Mouse (Mus musculus): ENCODE measurements around the gene Trim11. TPM values are rescaled to one million over a fixed set of nuclear protein-coding genes. Genes with fewer than 3 reads are reported as not detected.
A peak's percentile ranks its signal among the peaks of the same experiment; 100 is the strongest.
"Not testable (repeated sequence)": the region's sequence is repeated elsewhere in the genome, so short reads cannot be mapped to it uniquely, and the experiment has no call there.

Gene Trim11
- polyA plus RNA-seq, 1 experiment from 2014 or later = 26.4 TPM

DNA sequence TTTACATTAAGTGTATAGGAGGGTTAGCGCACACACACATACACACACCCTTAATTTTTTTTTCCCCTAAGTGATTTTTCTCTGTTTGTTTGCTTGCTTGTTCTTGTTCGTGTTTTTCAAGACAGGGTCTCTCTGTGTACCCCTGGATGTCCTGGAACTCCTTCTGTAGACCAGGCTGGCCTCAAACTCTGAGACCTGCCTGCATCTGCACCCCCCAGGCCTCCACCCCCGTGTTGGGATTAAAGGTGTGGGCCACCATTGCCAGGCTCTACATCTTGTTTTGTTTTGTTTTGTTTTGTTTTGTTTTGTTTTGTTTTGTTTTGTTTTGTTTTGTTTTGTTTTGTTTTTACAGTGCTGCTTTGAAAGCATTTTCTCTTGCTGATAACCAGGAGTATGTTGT is 30.6 kb upstream of the Trim11 start:
- peak overlapping the region; percentile 86 for H3K4me2 ChIP-seq (ENCODE audit: low read length)
- H3K27me3 ChIP-seq (replicated peaks; ENCODE audit: control insufficient read depth, insufficient read depth, low read length) = no peaks in the 10 kb centered on the region
- no peaks in the 10 kb centered on the region for H3K9me3 ChIP-seq (ENCODE audit: control insufficient read depth, low read length)
- peak overlapping the region; percentile 74 for H3K9ac ChIP-seq (replicated peaks; ENCODE audit: low read depth, low read length)
- H3K4me1 ChIP-seq (replicated peaks; ENCODE audit: control insufficient read depth, insufficient read depth, low read length) = peaks cover 17% of the 10 kb centered on the region
- no peak for ATAC-seq
- WGBS = 75% methylated on average over 3 of the region's 3 CpGs
- H3K36me3 ChIP-seq (ENCODE audit: control insufficient read depth, insufficient read depth) = no peaks in the 10 kb centered on the region
- H3K27ac ChIP-seq (ENCODE audit: low read length) = peak overlapping the region; percentile 100
- H3K4me3 ChIP-seq (replicated peaks; ENCODE audit: low read length) = no peak overlapping the region; the same call in 1 of the 2 replicates

DNA sequence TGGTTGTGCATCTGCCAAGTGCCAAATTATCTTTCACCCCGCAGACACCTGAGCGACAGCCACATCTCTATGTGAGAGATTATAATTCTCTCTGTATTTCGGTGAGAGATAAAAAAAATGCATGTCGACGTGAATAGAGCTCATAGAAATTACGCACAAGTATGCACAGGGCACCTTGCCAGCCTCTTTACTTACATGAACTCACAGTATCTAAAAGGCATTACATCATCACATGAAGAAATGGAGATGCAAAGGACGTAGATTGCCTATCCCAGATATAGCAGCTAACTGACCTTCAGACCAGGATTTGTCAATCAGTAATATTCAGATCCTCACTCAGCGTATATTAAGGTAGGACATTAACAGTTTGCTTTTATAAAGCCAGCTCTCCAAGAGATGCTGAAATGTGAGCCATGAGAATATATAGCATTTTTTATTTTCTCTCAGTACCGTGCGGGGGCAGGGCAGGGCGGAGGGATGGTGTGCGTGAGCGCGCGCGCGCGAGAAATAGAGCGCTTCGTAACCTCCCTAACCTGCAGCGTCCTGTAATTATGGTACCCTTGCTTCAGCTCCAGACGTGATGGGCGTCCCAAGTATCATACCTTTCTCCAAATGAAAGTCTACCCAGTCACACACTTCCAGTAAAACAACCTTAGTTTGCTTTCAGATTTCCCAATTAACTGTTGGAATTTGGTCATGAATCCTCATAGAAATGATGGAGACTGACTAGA is 29.9 kb upstream of the Trim11 start:
- peak; percentile 57 for ATAC-seq
- Histone ChIP-seq H3K36me3 (ENCODE audit: control insufficient read depth, insufficient read depth) (no peaks in the 10 kb centered on the region), H3K27ac (ENCODE audit: low read length) (peak overlapping the region; percentile 100), H3K27me3 (replicated peaks; ENCODE audit: control insufficient read depth, insufficient read depth, low read length) (no peaks in the 10 kb centered on the region), H3K4me2 (ENCODE audit: low read length) (peak overlapping the region; percentile 86), H3K9ac (replicated peaks; ENCODE audit: low read depth, low read length) (peak overlapping the region; percentile 74), H3K4me1 (replicated peaks; ENCODE audit: control insufficient read depth, insufficient read depth, low read length) (peaks cover 20% of the 10 kb centered on the region), H3K9me3 (ENCODE audit: control insufficient read depth, low read length) (no peaks in the 10 kb centered on the region), H3K4me3 (replicated peaks; ENCODE audit: low read length) (peak overlapping the region; percentile 52)
- 3% methylated on average over 23 of the region's 23 CpGs for WGBS

DNA sequence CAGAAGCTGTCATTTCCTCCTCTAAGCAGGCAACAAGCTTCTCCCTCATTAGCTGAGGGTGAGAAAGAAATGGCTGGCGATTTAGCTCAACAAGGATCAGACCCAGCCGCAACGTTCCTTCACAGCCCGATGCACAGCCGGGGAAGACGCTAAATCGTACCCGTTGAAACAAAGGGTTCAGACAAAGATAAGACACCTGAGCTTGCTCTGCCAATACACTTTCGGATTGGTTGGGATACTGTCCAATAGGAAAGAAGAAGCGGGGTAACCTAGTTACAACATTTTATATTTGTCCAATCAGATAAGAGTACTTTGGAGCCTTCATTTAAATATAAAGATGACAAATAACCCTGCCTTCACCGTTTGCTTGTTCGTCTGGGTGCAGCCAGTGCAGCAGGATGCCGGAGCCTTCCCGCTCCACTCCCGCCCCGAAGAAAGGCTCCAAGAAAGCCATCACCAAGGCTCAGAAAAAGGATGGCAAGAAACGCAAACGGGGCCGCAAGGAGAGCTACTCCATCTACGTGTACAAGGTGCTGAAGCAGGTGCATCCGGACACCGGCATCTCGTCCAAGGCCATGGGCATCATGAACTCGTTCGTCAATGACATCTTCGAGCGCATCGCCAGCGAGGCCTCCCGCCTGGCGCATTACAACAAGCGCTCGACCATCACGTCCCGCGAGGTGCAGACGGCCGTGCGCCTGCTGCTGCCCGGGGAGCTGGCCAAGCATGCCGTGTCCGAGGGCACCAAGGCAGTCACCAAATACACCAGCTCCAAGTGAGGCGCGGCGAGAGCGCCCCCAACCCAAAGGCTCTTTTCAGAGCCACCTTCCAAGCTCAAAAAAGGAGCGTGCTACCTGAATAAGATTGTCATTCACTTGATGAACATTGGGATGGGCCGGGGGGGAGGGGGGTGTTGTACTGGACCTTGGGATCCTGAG is 29.1 kb upstream of the Trim11 start, which contains the start of gene Hist3h2ba:
Gene Hist3h2ba (plus strand): TSS at position 379 of the 938 bp plus-strand sequence.
- WGBS = under 1% methylated on average over 48 of the region's 48 CpGs
- ATAC-seq = peak; percentile 88

DNA sequence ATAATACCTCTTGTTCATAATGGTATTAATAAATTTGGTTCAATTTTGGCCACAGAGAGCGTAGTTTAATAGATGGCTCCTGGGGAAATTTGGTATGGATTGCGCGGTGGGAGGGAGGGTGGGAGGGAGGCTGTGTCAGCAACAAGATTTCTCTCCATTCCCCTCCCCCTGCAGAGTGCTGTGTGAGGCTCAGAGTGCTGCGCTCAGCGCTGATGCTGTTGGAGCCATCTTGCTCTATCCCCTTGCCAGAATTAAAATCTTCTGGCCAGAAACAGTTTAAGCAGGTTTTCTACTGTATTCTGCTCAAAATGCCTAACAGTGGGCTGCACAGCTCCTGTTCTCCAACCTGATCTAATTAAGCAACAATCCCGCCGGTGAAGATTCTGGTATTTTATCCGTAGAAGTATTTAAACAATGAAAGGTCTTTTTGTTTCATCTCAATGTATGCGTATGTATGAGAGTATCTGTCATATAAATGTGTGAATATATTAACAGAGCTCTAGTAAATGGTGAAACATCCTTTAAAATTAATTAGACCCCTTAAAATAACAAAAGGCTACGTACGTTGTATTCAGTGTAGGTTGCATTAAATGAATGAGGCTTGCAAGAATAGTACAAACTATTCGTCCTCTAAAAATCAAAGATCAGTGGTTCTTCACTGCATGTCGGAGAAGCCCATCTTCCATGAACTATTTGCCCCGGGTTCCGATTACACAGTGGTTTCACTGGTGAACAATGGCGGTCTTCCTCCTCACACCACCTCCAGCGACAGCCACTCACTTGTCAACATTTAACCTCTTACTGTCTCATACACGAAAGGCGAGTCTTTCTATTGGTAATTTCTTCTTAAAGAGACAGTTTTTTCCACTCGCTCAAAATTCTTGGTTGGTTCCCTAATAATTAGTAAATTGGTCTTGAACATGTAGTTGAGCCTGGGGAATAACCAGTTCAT is 28.1 kb upstream of the Trim11 start:
- Histone ChIP-seq H3K4me1 (replicated peaks; ENCODE audit: control insufficient read depth, insufficient read depth, low read length) (peaks cover 22% of the 10 kb centered on the region), H3K27me3 (replicated peaks; ENCODE audit: control insufficient read depth, insufficient read depth, low read length) (no peaks in the 10 kb centered on the region), H3K27ac (ENCODE audit: low read length) (peak overlapping the region; percentile 100), H3K9ac (replicated peaks; ENCODE audit: low read depth, low read length) (peak overlapping the region; percentile 89), H3K4me2 (ENCODE audit: low read length) (peak overlapping the region; percentile 86), H3K4me3 (replicated peaks; ENCODE audit: low read length) (peak overlapping the region; percentile 52), H3K36me3 (ENCODE audit: control insufficient read depth, insufficient read depth) (no peaks in the 10 kb centered on the region), H3K9me3 (ENCODE audit: control insufficient read depth, low read length) (no peaks in the 10 kb centered on the region)
- peak; percentile 67 for ATAC-seq
- under 1% methylated on average over 20 of the region's 20 CpGs for WGBS

More for the DNA sequence above, 29.1 kb upstream of the Trim11 start, which contains the start of gene Hist3h2ba:
- Histone ChIP-seq H3K9me3 (ENCODE audit: control insufficient read depth, low read length) (no peaks in the 10 kb centered on the region), H3K4me2 (ENCODE audit: low read length) (peak within 1 kb of the TSS; percentile 86), H3K4me3 (replicated peaks; ENCODE audit: low read length) (peak within 1 kb of the TSS; percentile 52), H3K4me1 (replicated peaks; ENCODE audit: control insufficient read depth, insufficient read depth, low read length) (peaks cover 22% of the 10 kb centered on the region), H3K36me3 (ENCODE audit: control insufficient read depth, insufficient read depth) (no peaks in the 10 kb centered on the region), H3K9ac (replicated peaks; ENCODE audit: low read depth, low read length) (peak within 1 kb of the TSS; percentile 89), H3K27me3 (replicated peaks; ENCODE audit: control insufficient read depth, insufficient read depth, low read length) (no peaks in the 10 kb centered on the region), H3K27ac (ENCODE audit: low read length) (peak within 1 kb of the TSS; percentile 100)

DNA sequence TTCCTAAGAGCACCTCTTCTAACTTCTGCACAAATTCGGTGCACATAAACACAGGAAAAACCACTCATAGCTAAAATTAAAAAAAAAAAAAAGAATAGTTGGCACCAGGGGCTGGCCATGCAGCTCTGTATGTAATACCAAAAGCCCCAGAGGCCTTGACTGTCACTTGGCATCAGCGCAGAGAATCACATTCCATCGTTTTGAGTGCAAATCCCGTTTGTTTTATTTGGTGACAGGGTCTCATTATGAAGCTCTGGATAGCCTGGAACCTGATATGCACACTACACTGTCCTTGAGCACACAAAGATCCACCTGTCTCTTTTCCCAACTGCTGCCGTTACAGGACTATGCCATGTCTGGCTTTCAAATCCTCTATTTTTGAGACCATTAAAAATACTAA is 26.7 kb upstream of the Trim11 start:
- 46% methylated on average over 5 of the region's 5 CpGs for WGBS
- no peaks in the 10 kb centered on the region for H3K36me3 ChIP-seq (ENCODE audit: control insufficient read depth, insufficient read depth)
- no peak overlapping the region for H3K4me3 ChIP-seq (replicated peaks; ENCODE audit: low read length)
- peak overlapping the region; percentile 86 for H3K4me2 ChIP-seq (ENCODE audit: low read length)
- no peak overlapping the region for H3K9ac ChIP-seq (replicated peaks; ENCODE audit: low read depth, low read length)
- no peaks in the 10 kb centered on the region for H3K9me3 ChIP-seq (ENCODE audit: control insufficient read depth, low read length)
- H3K4me1 ChIP-seq (replicated peaks; ENCODE audit: control insufficient read depth, insufficient read depth, low read length) = peaks cover 24% of the 10 kb centered on the region
- ATAC-seq = no peak
- H3K27ac ChIP-seq (ENCODE audit: low read length) = peak overlapping the region; percentile 100
- no peaks in the 10 kb centered on the region for H3K27me3 ChIP-seq (replicated peaks; ENCODE audit: control insufficient read depth, insufficient read depth, low read length)

DNA sequence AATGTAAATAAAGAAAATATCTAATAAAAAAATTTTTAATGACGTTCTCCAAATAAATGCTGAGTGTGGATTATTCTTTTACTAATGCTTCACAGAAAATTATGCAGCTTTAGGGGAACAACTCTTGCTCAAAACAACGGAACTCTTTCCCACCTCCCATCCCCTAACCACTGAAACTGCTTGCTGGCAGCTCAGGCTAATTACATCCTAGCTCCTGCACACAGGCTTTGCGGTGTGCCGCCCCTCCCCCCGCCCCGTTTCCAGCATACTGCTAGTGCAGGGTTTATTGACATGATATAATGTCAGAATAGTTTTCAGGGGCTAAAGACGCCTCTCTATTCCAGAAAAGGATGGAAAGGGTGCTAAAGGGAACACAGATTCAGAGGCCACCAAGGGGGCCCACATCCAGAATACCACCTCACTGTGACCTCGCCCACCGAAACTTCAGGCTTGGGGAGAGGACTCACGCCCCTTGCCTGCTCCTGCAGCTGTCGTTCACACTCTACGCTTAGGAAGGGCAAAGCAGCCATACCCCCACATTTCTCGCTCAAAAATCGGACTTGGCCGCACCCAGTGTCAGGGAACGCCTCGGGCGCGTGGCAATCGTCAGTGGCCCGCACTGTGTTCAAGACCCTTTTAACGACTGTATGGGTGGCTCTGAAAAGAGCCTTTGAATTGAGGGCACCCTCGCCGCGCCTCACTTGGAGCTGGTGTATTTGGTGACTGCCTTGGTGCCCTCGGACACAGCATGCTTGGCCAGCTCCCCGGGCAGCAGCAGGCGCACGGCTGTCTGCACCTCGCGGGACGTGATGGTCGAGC is 24.3 kb upstream of the Trim11 start:
- Histone ChIP-seq H3K4me2 (ENCODE audit: low read length) (peak overlapping the region; percentile 85), H3K9me3 (ENCODE audit: control insufficient read depth, low read length) (no peaks in the 10 kb centered on the region), H3K27ac (ENCODE audit: low read length) (peak overlapping the region; percentile 100), H3K36me3 (ENCODE audit: control insufficient read depth, insufficient read depth) (no peaks in the 10 kb centered on the region), H3K4me3 (replicated peaks; ENCODE audit: low read length) (peak overlapping the region; percentile 99), H3K9ac (replicated peaks; ENCODE audit: low read depth, low read length) (peak overlapping the region; percentile 96), H3K4me1 (replicated peaks; ENCODE audit: control insufficient read depth, insufficient read depth, low read length) (peaks cover 45% of the 10 kb centered on the region), H3K27me3 (replicated peaks; ENCODE audit: control insufficient read depth, insufficient read depth, low read length) (no peaks in the 10 kb centered on the region)
- under 1% methylated on average over 33 of the region's 33 CpGs for WGBS
- ATAC-seq = peak; percentile 14

DNA sequence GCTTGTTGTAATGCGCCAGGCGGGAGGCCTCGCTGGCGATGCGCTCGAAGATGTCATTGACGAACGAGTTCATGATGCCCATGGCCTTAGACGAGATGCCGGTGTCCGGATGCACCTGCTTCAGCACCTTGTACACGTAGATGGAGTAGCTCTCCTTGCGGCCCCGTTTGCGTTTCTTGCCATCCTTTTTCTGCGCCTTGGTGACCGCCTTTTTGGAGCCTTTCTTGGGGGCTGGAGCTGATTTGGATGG is 23.8 kb upstream of the Trim11 start:
- under 1% methylated on average over 17 of the region's 17 CpGs for WGBS
- peaks cover 48% of the 10 kb centered on the region for H3K4me1 ChIP-seq (replicated peaks; ENCODE audit: control insufficient read depth, insufficient read depth, low read length)
- peak; percentile 9 for ATAC-seq

DNA sequence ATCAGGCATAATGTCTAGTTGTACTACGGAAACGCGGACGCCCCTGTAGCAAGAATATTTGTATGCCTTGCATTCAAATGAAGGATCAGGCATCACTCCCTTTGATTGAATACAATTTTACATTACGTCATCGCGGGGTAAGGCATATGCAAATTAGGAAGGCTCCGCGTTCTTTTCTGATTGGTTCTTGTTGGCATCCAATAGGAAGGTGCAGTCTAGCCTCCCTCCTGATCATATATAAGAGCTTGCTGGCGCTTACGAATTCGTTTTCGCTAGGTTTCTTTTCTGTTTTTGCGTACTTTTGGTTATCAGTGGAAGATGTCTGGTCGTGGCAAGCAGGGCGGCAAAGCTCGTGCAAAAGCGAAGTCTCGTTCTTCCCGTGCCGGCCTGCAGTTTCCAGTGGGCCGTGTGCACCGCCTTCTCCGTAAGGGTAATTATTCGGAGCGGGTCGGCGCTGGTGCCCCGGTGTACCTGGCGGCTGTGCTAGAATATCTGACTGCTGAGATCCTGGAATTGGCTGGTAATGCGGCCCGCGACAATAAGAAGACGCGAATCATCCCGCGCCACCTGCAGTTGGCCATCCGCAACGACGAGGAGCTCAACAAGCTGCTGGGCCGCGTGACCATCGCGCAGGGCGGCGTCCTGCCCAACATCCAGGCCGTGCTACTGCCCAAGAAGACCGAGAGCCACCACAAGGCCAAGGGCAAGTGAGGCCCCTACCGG is 23.3 kb upstream of the Trim11 start, which contains the start of the genes Hist3h2a and Trim17:
Gene Hist3h2a (plus strand): TSS at position 266 of the 723 bp plus-strand sequence.
Gene Trim17 (plus strand): TSS at position 266 of the 723 bp plus-strand sequence.
- peak within 1 kb of the TSS; percentile 99 for H3K4me3 ChIP-seq (replicated peaks; ENCODE audit: low read length)
- peak; percentile 86 for ATAC-seq
- H3K9me3 ChIP-seq (ENCODE audit: control insufficient read depth, low read length) = no peaks in the 10 kb centered on the region
- peaks cover 53% of the 10 kb centered on the region for H3K4me1 ChIP-seq (replicated peaks; ENCODE audit: control insufficient read depth, insufficient read depth, low read length)
- no peaks in the 10 kb centered on the region for H3K36me3 ChIP-seq (ENCODE audit: control insufficient read depth, insufficient read depth)
- WGBS = under 1% methylated on average over 49 of the region's 49 CpGs
- H3K4me2 ChIP-seq (ENCODE audit: low read length) = peak within 1 kb of the TSS; percentile 91
- H3K27ac ChIP-seq (ENCODE audit: low read length) = peak within 1 kb of the TSS; percentile 100
- H3K9ac ChIP-seq (replicated peaks; ENCODE audit: low read depth, low read length) = peak within 1 kb of the TSS; percentile 96
- H3K27me3 ChIP-seq (replicated peaks; ENCODE audit: control insufficient read depth, insufficient read depth, low read length) = no peaks in the 10 kb centered on the region

More for the DNA sequence above, 23.8 kb upstream of the Trim11 start:
- peak overlapping the region; percentile 99 for H3K4me3 ChIP-seq (replicated peaks; ENCODE audit: low read length)
- H3K4me2 ChIP-seq (ENCODE audit: low read length) = peak overlapping the region; percentile 85
- H3K36me3 ChIP-seq (ENCODE audit: control insufficient read depth, insufficient read depth); H3K9me3 ChIP-seq (ENCODE audit: control insufficient read depth, low read length); H3K27me3 ChIP-seq (replicated peaks; ENCODE audit: control insufficient read depth, insufficient read depth, low read length): not testable (repeated sequence)
- H3K9ac ChIP-seq (replicated peaks; ENCODE audit: low read depth, low read length) = peak overlapping the region; percentile 96
- peak overlapping the region; percentile 100 for H3K27ac ChIP-seq (ENCODE audit: low read length)
